Mouse (Mus musculus): ENCODE measurements around the gene Senp8. TPM values are rescaled to one million over a fixed set of nuclear protein-coding genes. Genes with fewer than 3 reads are reported as not detected.

The Senp8 gene
- polyA plus RNA-seq, 1 experiment: 6.1 TPM

DNA sequence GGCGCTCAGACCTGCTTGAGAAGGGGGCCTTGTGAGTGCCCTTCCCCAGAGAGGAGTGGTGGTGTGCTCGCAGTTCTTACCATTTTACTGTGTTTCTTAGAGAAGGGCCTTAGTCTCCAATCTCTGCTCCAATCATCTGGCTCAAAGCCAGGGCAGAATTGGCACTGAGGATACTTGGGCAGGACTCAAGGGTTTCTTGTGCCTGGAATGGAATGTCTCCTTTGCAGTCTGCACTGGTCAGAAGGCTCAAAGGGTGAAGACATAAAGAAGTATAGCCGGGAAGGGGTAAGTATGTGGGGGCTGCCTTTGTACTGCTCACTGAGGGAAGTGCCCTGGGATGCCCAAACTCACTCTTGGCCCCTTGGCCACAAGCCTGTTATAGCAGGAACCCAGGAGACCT, 41.3 kb downstream of the Senp8 start:
- no peak overlapping the region for H3K27ac ChIP-seq (ENCODE audit: insufficient read depth, low read length)
- no peak overlapping the region for H3K4me3 ChIP-seq (replicated peaks; ENCODE audit: insufficient read depth, low read depth, low read length)
- no peaks in the 10 kb centered on the region for H3K27me3 ChIP-seq (ENCODE audit: control insufficient read depth, insufficient read depth, low read length)
- no peaks in the 10 kb centered on the region for H3K4me1 ChIP-seq (ENCODE audit: control insufficient read depth, insufficient read depth, low read length)
- WGBS: 54% methylated on average over 3 of the region's 3 CpGs
- no peak for TF ChIP-seq CTCF (IDR thresholded peaks at IDR 0.05; ENCODE audit: borderline replicate concordance, insufficient read depth, low read depth, low read length)
- no peak for TF ChIP-seq POLR2A (IDR thresholded peaks at IDR 0.05; ENCODE audit: borderline replicate concordance, insufficient read depth, low read length)
- DNase-seq: no peak

- H3K27ac ChIP-seq (ENCODE audit: insufficient read depth, low read length): no peak overlapping the region
- H3K27me3 ChIP-seq (ENCODE audit: control insufficient read depth, insufficient read depth, low read length): no peaks in the 10 kb centered on the region
- WGBS: 68% methylated on average over 10 of the region's 10 CpGs
- no peak for DNase-seq
- no peak overlapping the region for H3K4me3 ChIP-seq (replicated peaks; ENCODE audit: insufficient read depth, low read depth, low read length)
- H3K4me1 ChIP-seq (ENCODE audit: control insufficient read depth, insufficient read depth, low read length): no peaks in the 10 kb centered on the region
- no peak for TF ChIP-seq POLR2A (IDR thresholded peaks at IDR 0.05; ENCODE audit: borderline replicate concordance, insufficient read depth, low read length)
- no peak for TF ChIP-seq CTCF (IDR thresholded peaks at IDR 0.05; ENCODE audit: borderline replicate concordance, insufficient read depth, low read depth, low read length)
These were observed 43.4 kb downstream of the Senp8 start for GRCm38 (mm10) chr9:59706850-59707825.

GRCm38 (mm10) chr9:59703099-59703498, 47.4 kb downstream of the Senp8 start:
- Histone ChIP-seq H3K4me3 (replicated peaks; ENCODE audit: insufficient read depth, low read depth, low read length) (no peak overlapping the region), H3K4me1 (ENCODE audit: control insufficient read depth, insufficient read depth, low read length) (no peaks in the 10 kb centered on the region), H3K27me3 (ENCODE audit: control insufficient read depth, insufficient read depth, low read length) (no peaks in the 10 kb centered on the region), H3K27ac (ENCODE audit: insufficient read depth, low read length) (no peak overlapping the region)
- TF ChIP-seq CTCF (IDR thresholded peaks at IDR 0.05; ENCODE audit: borderline replicate concordance, insufficient read depth, low read depth, low read length): no peak
- TF ChIP-seq POLR2A (IDR thresholded peaks at IDR 0.05; ENCODE audit: borderline replicate concordance, insufficient read depth, low read length): no peak
- no peak for DNase-seq
- 67% methylated on average over 6 of the region's 6 CpGs for WGBS

- 39% methylated on average over 7 of the region's 7 CpGs for WGBS
- no peak overlapping the region for H3K4me3 ChIP-seq (replicated peaks; ENCODE audit: insufficient read depth, low read depth, low read length)
- TF ChIP-seq CTCF (IDR thresholded peaks at IDR 0.05; ENCODE audit: borderline replicate concordance, insufficient read depth, low read depth, low read length): no peak
- no peak for TF ChIP-seq POLR2A (IDR thresholded peaks at IDR 0.05; ENCODE audit: borderline replicate concordance, insufficient read depth, low read length)
- no peaks in the 10 kb centered on the region for H3K27me3 ChIP-seq (ENCODE audit: control insufficient read depth, insufficient read depth, low read length)
- no peaks in the 10 kb centered on the region for H3K4me1 ChIP-seq (ENCODE audit: control insufficient read depth, insufficient read depth, low read length)
- no peak overlapping the region for H3K27ac ChIP-seq (ENCODE audit: insufficient read depth, low read length)
- DNase-seq: no peak
These were observed 49.4 kb downstream of the Senp8 start for GRCm38 (mm10) chr9:59701094-59701493.

- TF ChIP-seq POLR2A (IDR thresholded peaks at IDR 0.05; ENCODE audit: borderline replicate concordance, insufficient read depth, low read length): no peak
- no peak for TF ChIP-seq CTCF (IDR thresholded peaks at IDR 0.05; ENCODE audit: borderline replicate concordance, insufficient read depth, low read depth, low read length)
- Histone ChIP-seq H3K4me3 (replicated peaks; ENCODE audit: insufficient read depth, low read depth, low read length) (no peak overlapping the region), H3K27me3 (ENCODE audit: control insufficient read depth, insufficient read depth, low read length) (no peaks in the 10 kb centered on the region), H3K27ac (ENCODE audit: insufficient read depth, low read length) (no peak overlapping the region), H3K4me1 (ENCODE audit: control insufficient read depth, insufficient read depth, low read length) (peaks cover 3% of the 10 kb centered on the region; the same call in 1 of the 2 replicates)
- 86% methylated on average over 3 of the region's 3 CpGs for WGBS
- DNase-seq: no peak
These were observed 54.1 kb downstream of the Senp8 start for GRCm38 (mm10) chr9:59696381-59696780.

GRCm38 (mm10) chr9:59695451-59695813, 55.1 kb downstream of the Senp8 start:
- H3K4me3 ChIP-seq (replicated peaks; ENCODE audit: insufficient read depth, low read depth, low read length): no peak overlapping the region
- DNase-seq: no peak
- H3K27ac ChIP-seq (ENCODE audit: insufficient read depth, low read length): no peak overlapping the region
- TF ChIP-seq POLR2A (IDR thresholded peaks at IDR 0.05; ENCODE audit: borderline replicate concordance, insufficient read depth, low read length) (no peak), CTCF (IDR thresholded peaks at IDR 0.05; ENCODE audit: borderline replicate concordance, insufficient read depth, low read depth, low read length) (no peak)
- 27% methylated on average over 3 of the region's 3 CpGs for WGBS
- no peaks in the 10 kb centered on the region for H3K27me3 ChIP-seq (ENCODE audit: control insufficient read depth, insufficient read depth, low read length)
- peaks cover 3% of the 10 kb centered on the region; the same call in 1 of the 2 replicates for H3K4me1 ChIP-seq (ENCODE audit: control insufficient read depth, insufficient read depth, low read length)

GRCm38 (mm10) chr9:59694571-59695450, 55.7 kb downstream of the Senp8 start:
- H3K27ac ChIP-seq (ENCODE audit: insufficient read depth, low read length): no peak overlapping the region
- no peak overlapping the region for H3K4me3 ChIP-seq (replicated peaks; ENCODE audit: insufficient read depth, low read depth, low read length)
- H3K27me3 ChIP-seq (ENCODE audit: control insufficient read depth, insufficient read depth, low read length): no peaks in the 10 kb centered on the region
- WGBS: 67% methylated on average over 16 of the region's 16 CpGs
- no peak for DNase-seq
- TF ChIP-seq CTCF (IDR thresholded peaks at IDR 0.05; ENCODE audit: borderline replicate concordance, insufficient read depth, low read depth, low read length) (no peak), POLR2A (IDR thresholded peaks at IDR 0.05; ENCODE audit: borderline replicate concordance, insufficient read depth, low read length) (no peak)
- H3K4me1 ChIP-seq (ENCODE audit: control insufficient read depth, insufficient read depth, low read length): peaks cover 3% of the 10 kb centered on the region; the same call in 1 of the 2 replicates

Data from cerebellum, adult 2 months (tissue).